Mouse (Mus musculus): Measurements from ENCODE around the gene Ralgds. TPM values are rescaled to one million over a fixed set of nuclear protein-coding genes. Genes with fewer than 3 reads are reported as not detected.

Ralgds gene
- 166 TPM in 2 replicates for polyA plus RNA-seq (2012; rRNA removed)

DNA sequence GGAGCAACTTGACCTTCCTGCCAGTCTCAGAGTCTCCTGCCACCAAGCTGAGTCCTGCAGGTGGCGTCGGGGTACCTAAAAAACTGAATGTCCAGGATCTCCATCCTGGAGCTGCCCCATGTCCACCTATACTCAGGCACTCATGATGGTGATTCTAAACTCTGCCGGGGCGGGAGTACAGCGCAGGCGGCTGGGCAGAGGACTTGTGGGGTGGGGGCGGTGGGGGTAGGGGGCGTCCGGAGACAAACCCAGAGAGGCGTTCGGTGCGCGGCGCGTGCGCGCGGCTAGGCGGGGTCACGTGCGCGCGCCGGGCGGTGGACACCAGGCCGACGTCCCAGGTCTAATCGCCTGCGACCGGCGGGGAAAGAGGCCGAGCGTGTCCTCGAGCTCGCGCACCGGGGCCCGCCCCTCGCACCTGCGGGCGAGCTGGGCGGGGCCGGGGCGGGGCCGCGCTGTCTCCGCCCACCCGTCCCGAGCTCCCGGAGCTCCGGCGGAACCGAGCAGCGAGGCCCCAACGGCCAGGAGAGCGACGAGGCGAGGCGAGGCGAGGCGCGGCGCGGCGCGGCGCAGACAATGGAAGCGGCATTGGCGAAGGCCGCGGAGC lies at the start of gene Ralgds:
Gene Ralgds, plus strand, starts transcription at position 328 of the 604 bp plus-strand sequence.

DNA sequence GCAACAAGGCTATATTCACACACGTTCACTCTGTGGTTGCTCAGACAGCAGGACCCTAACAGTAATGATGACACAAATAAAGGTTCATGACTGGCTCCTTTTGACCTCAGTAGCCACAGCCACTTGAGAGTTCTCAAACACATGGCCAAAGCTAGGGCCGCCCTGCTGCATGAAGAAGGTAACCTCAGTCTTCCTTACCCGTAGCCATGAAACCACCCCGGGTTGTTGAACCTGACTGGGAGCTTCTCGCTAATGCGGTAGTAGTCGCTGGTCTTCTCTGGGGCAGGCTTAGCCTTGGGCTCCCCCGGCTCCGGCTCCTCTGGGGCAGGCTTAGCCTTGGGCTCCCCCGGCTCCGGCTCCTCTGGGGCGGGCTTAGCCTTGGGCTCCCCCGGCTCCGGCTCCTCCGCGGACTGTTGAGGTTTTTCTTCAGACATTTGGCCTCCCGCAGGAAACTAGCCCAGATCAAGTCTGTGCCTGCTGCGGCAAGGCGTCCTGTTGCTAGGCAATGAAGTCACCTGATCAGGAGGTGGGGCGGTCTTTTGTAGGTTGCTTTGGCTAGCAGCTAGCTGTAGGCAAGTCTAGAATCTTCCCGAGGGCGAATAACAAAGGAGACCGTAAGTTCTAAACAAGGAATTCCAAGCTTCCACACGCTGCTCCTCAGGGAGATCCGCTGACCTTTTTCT lies 46.9 kb upstream of the Ralgds start, which contains the start of gene 1700007K13Rik:
Gene 1700007K13Rik, minus strand, starts transcription at position 497 of the 683 bp plus-strand sequence.

DNA sequence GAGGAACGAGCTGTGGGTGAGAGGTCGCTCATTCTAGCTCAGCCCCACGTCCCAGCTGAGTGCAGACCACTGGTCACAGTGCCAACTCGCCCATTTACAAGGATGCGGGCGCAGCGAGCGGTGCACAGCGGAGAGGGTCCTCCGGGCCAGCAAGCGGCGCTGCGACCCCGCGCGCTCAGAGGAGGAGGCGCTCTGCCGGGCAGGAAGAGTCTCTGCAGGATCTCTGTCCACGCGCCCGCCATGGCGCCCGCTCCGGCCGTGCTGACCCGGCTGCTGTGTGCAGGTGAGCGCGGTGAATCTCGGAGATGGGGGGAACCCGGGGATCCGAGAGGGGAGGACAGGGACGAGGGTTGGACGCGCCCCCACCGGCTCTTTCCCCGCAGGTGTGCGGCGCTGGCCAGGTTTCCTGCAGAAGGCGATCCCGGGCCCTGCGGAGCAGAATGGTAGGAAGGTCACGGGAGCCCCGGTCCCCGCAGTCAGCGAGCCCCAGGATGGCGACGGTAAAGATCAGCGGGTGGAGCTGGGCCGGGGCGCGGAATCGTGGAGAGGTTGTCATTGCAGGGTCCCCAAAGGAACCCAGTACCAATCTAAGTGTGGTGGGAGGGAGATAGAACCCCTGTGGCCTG lies 45.0 kb upstream of the Ralgds start, which contains the start of gene Mrps2:
Gene Mrps2, plus strand, starts transcription at position 207 of the 626 bp plus-strand sequence.

DNA sequence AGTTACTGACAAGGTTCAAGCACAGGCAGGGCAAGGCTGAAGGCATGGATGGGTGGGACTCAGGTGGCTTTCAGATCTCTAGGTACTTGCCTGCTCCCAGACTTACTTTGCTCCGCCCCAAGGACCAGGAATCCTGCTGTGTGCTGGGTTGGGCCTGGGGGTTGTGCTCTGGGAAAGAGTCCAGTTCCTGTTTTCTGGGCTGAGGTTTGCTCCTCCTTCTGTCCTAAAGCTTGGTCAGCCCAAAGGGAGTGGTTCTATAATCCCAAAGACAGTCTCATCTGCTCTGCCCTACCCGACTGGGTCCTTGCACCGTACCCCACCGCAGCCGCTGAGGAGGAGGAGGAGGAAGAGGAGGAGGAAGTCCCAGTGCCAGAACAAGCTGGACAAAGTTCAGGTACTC lies 16.3 kb upstream of the Ralgds start, which contains the start of gene Gbgt1:
Gene Gbgt1, plus strand, starts transcription at position 221 of the 400 bp plus-strand sequence.

DNA sequence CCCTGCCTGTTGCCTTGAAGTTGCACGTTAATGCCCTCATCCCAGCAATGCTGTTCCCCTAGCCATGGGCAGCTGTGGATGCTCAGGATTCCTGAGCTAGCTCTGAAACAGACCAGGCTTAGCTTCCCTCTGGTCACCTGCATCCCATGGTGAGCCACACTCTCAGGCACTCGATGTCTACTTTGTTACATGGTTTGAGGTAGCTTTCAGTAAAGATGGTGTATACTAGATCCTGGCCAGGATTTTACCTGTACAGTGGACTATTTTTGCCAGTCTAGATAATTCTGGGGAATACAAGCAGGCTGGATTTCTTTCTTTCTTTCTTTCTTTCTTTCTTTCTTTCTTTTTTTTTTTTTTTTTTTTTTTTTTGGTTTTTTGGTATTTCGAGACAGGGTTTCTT lies 7.1 kb upstream of the Ralgds start, which contains the start of gene Gm10134:
Gene Gm10134, plus strand, starts transcription at position 301 of the 400 bp plus-strand sequence.

DNA sequence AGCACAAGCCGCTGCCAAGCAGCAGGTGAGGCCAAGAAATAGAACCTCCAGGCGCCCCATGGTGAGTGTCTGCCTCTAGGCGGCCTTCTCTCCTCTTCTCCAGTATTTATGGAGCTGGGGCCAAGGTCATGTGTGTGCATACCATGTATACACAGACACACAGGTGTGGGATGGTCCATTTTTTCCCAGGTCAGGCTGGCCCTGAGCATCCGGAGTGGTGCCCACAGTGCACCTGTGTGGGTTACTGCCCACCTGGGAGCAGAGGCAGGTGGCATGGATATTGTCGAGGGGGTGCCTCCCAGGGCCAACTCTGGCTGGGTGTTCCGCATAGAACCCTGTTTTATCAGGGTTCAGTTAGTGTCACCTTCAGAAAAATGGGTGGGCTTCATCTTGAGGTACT lies 50.4 kb downstream of the Ralgds start, which contains the start of gene Cel:
Gene Cel, minus strand, starts transcription at position 101 of the 400 bp plus-strand sequence.

DNA sequence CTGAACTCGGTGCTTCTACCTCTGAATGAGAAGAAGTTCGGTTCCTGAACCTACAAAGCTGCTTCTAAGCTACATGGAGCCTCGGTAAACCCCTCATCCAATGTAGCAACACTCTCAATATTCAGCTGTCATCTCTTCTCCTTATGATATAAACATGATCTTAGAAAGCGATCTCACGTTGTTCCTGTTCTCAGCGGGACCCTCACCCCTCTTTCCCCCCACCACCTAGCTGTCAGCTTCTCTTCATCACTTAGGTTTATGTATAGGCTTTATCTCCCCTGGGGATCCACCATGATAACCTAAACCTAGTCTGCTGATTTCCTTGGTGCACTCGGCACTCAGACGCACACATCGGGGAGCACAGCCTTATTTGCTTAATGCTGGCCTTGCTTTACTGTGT lies 70.7 kb downstream of the Ralgds start, which contains the start of gene Gtf3c5:
Gene Gtf3c5, minus strand, starts transcription at position 101 of the 400 bp plus-strand sequence.

Other genes starting within 250 kb of the Ralgds start
- 16.9 and 18.0 TPM in 2 replicates for gene Ppp1r26, start 66.3 kb upstream of the Ralgds start, polyA plus RNA-seq (2012; rRNA removed)
- gene 1700007K13Rik, start 46.8 kb upstream of the Ralgds start, polyA plus RNA-seq (2012; rRNA removed), result 1.5 and 2.2 TPM in 2 replicates
- gene Mrps2, start 45.1 kb upstream of the Ralgds start, polyA plus RNA-seq (2012; rRNA removed), result 49.6 and 51.9 TPM in 2 replicates
- gene Gbgt1, start 16.2 kb upstream of the Ralgds start, polyA plus RNA-seq (2012; rRNA removed), result 1.2 and 1.9 TPM in 2 replicates
- 0.28 and 0.93 TPM in 2 replicates for gene Gm10134, start 7.0 kb upstream of the Ralgds start, polyA plus RNA-seq (2012; rRNA removed)
- gene Cel, start 50.3 kb downstream of the Ralgds start, polyA plus RNA-seq (2012; rRNA removed), result 0.05 and 0.06 TPM in 2 replicates
- 48.4 and 52.5 TPM in 2 replicates for gene Gtf3c5, start 70.6 kb downstream of the Ralgds start, polyA plus RNA-seq (2012; rRNA removed)
- gene Gfi1b, start 108.9 kb downstream of the Ralgds start, polyA plus RNA-seq (2012; rRNA removed), result 0.12 and 0.18 TPM in 2 replicates
- gene Tsc1, start 128.1 kb downstream of the Ralgds start, polyA plus RNA-seq (2012; rRNA removed), result 31.2 and 34.3 TPM in 2 replicates
- gene Spaca9, start 186.6 kb downstream of the Ralgds start, polyA plus RNA-seq (2012; rRNA removed), result 1.8 and 2.3 TPM in 2 replicates
- gene Ak8, start 187.0 kb downstream of the Ralgds start, polyA plus RNA-seq (2012; rRNA removed), result 1.2 TPM in 2 replicates